Mouse (Mus musculus) c-Kit-positive CD71-positive TER-119-negative erythroid progenitor cells, embryonic 14.5 days (primary cell): ENCODE results near the gene Mrps33.

Source experiments
- DNase-seq: peaks from one replicate; pipeline ENCODE4 v3.0.0-alpha.2; 2013; ENCODE audit warnings: low read depth

Mrps33 gene

DNA sequence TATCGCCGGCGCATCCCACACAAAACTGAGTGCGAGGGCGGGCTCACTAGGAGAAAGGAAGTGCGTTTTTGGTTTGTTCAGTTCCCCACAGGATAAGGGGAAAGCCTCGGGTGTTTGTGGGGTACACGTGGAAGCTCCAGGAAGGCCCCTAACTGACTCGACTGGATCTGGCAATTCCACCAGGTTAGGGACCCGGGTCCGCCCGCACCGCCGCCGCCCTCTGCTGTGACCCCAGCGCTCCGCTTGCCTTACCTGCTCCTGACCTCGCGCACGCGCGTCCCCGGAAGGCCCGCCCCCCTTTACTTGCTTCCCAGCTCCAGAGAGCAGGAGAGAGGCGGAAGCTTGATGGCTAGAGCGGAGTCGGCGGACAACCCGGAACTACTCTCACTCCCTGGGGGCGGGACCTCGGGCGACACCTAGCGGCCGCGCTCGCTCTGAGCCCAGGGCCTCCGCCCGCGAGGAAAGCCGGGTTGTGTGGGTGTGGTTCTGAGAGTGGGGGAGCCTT, at the start of gene Mrps33:
Mrps33 (minus strand) TSS at position 377 of the 505 bp plus-strand sequence.
- peak; percentile 90 for DNase-seq

DNA sequence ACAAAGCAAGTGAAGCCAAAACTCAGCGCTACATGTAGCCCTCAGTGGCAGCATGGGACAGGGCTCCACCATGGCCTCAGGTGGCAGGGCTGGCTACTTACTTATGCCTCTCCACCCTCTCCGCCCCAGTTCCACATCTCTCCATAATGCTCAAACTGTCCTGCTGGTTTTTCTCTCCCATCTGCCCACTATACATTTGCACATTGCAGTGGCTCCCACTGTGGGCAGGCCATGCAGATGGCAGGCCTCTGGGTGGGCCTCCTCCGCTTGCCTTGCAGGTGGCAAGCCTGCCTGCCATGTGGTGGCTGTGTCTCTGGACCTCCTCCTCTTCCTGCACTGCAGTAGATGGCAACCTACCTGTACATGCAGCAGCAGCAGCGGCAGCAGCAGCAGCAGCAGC, 38.9 kb upstream of the Mrps33 start:
- no peak for DNase-seq

DNA sequence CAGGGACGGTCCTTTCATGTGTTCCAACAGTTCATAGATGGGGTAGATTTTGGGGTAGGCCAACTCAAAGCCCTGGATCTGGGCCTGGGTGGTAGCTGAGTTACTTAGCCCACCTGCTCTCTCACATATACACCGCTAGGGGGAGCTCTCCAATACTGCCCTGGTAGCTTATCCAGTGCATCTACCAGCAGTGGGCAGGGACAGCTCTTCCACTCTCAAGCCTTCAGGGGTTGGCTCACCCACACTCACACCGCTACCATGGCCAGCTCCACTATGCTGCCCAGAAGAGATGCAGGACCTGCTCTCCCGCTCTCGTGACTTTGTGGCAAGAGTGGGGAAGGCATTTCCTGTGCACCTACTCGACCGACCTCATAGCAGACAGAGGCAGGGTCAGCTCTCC, 38.0 kb upstream of the Mrps33 start:
- DNase-seq: no peak

DNA sequence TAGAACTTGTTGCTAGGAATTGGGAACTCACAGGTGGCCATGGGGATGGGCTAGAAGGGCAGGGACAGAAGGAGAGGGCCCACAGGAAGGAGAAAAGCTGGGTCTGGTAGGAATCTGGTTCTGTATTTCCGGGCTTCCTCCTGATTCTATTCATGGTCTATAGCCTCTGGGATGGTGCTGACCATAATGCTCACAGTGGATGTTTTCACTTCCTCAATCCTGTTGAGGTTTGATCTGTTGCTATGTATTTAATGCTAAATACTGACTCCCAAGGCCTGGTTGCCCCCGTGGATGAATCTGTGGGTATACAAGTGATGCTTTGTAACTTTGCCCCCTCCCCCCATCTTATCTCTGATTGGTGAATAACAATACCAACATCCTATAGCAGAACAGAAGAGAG, 36.8 kb upstream of the Mrps33 start:
- no peak for DNase-seq

DNA sequence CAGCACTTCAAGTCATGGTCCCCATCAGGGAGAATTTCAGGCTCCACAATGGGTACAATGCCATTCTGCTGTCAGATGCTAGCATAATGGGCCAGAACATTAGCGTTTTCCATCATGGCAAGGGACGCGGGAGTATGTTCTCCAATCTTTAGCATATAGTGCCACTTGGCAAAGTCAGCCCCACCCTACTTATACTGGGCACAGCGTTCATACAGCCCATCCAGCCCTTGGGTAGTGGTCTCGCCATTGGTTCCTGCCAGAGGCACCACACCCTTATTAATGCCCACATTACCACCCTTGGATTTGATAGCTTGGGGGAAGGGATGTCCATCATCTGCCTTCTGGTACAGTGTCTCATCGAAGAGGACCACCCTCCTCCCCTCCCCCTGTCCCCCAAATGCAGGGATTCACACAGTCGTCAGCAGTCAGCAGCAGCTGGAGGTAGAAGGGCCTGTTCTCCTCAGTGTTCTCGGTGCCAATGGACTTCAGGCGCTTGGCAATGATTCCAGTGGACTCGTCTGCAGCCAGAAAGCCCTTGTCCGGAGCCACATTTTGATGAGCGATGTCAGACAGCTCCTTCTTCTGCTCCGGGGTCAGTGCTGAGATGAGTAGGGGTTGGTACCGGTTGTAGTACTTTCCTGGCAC, 33.0 kb upstream of the Mrps33 start:
- DNase-seq: no peak

DNA sequence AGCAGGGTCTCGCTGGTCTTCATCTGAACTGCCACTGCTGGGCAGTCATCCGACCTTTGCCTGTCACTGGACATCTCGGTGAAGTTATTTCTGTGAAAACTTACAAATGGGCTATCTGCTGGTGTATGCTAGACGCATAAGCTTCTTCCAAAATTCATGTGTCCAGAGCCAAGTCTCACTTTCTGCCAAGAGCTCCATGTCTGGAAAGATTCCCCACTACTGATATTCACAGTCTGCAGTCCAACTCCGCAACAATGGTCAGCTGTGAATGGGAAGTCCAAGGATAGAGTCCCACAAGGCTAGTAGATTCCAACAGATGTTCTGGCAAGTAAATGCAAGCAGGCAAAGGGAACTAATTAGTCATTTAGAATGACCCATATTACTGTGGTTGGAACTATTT, 17.9 kb upstream of the Mrps33 start:
- no peak for DNase-seq

DNA sequence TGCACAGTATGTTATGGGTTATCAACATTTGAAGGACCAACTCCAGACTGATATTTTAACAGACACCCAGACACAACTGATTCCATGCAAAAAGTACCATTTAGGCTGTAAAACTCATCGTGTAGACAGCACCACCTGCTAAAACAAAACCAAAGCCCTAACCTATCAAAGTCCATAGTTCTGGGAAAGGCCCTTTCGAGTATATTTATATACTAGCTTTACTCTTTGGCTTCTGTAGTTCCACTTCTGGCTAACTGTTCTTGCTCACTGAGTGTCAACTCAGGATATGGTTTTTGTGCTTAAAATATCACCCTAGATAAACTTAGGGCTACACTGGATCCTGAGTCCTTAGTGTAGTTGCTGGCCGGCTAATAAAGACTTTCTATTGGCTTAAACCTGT, 10.5 kb upstream of the Mrps33 start:
- DNase-seq: no peak

DNA sequence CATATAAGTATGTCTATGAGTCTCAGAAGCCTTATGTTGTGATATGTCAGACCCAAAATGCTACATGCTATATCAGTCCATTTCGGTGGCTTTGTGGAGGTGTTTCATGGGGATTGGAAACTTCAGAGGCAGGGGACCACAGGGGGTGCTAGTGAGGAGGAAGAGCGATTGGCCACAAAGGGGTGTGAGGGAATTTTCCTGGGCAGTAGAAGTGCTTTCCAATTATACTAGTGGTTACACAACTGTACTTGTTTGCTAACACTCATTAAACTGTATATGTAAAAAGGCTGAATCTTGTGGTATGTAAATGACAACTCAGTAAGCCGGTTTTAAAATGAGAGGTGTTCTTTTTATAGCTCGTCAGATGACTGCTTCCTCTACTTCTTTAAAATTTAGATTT, 8.1 kb upstream of the Mrps33 start:
- no peak for DNase-seq

DNA sequence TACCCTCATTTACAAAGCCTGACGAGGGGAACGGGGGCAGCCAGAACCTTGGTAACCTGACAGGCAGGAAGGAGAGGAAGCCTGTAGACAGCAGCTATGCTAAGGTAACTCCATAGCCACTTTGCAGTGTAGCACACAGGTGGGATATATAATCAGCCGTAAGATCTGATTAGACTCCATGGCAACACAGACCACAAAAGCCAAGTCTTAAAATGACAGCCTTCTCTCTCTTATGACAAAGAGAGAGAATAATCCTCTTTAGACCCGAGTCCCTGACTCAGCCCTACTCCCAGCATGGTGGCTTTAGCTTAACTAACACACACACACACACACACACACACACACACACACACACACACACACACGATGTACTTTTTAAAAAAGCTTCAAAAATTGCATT, 2.3 kb downstream of the Mrps33 start:
- no peak for DNase-seq

DNA sequence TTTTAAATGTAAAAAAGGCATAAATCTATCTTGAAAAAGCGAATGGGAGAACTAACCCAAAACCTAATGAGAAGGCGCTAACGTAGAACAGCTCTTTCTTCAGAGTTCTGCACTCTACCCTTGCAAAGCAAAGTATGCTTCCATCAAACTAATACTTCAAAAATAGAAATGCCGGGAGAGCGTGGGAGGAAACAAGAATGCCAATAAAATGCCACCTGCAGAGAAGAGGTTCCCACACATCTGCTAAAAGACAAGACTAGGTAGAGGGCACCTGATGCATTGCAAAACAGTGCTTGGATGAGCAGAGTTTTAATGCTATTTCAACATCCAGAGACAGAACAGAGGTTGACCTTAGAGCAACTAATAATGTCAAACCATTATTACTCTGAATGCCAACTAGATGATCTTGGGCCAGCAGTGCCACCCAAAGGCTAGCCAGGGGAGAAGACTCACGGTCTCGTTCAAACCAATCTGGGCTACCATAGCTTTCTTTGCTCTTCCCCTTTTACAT, 3.7 kb downstream of the Mrps33 start:
- DNase-seq: no peak

DNA sequence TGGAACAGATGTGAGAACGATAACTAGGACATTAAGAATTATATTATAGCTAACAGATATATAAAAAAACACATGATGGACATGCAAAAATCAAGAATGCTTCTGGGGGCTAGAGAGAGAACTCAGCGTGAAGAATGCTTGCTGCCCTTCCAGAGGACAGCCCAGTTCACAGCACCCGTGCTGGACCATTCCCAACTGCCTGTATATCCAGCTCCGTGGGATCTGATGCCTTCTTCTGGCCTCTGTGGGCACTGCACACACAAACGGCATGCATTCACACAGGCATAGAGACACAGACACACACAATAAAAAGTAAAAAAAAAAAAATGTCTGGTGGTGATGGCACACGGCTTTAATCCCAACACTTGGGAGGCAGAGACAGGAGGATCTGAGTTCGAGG, 4.5 kb downstream of the Mrps33 start:
- no peak for DNase-seq

DNA sequence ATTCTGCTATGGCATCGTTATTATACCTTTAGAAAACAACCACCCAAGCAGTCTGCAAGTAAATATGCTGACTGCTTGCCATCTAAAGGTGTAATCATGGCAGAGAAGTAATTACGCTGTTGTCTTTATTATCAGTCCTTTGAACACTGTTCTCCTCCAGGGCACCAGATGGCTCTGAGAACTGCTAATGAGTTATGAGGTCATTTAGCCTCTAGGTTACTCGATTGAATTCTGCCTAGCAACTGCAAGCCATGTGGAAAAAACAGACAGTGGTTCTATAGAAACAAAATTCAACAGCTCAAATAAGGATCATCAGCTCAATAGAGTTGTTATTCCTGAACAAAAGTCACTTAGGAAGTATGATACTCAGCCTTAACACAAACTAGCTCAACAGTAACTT, 4.9 kb downstream of the Mrps33 start:
- DNase-seq: no peak

DNA sequence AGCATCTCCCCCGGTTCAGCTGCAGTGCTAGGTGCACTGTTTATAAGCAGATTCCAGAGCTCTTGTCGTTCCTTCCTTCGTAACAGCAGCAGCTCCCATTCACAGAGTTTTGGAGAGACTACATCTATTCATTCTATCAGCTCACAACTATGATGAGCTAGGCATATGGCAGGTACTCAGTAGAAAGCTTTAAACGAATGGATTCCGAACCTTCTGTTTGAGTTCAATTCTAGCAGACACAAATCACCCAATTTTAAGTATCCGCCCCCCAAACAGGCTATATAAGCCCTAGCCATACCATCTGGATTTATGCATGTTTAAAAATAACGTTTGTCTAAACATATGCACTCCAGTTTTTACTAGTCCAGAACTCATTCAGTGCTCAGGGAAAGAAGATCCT, 9.8 kb downstream of the Mrps33 start:
- no peak for DNase-seq

DNA sequence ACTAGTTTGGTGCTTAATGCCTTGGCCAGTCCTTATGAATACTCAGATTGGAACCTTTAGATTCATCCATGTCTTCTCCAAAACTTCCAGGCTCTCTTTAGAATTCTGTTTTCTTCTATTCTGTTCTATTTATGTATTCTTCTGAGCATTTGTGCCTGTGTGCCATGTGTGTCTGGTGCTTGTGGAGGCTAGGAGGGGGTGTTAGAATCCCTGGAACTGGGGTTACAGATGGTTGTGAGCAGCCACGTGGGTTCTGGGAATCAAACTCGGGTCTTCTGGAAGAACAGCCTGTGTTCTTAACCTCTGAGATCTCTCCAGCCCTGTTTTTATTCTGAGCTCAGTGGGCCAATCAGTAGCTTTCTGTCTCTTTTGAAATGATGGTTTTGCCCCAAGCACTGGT, 13.7 kb downstream of the Mrps33 start:
- no peak for DNase-seq

DNA sequence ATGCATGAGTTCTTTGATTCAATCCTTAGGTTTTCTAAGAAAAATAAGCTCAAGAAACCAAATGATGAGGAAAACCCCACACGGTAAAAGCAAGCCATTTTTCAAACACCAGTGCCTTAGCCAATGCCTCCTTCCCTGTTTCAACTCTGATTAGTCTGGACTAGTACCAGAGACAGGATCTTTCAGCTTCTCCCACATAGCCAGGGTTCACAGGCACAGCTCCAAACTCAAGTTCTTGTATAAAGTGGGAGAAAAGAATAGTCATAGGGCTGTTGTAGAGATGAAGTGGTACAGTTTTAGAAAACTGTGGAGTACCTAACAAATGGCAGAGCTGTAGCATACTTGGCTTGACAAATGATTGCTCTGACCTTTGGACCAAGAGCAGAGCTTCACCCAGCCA, 14.6 kb downstream of the Mrps33 start:
- DNase-seq: no peak

DNA sequence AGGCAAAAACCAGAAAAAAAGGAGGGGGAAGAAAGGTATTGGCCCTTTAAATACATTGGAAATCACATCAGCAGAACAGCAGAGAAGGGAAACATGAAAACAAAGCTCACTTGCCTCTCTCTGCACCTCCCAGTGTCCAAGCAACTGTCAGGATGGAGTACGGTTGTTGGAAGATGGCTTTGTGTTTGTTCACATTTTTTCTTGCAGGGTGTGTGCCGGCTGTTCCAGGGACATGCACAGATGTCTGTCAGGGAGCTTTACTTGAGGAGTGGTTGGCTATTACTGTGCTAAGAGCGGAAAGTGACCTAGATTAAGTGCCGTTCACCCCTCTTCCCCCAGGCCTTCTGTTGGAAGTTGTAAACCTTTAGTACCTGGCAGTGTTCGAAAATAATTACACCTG, 19.0 kb downstream of the Mrps33 start:
- no peak for DNase-seq

DNA sequence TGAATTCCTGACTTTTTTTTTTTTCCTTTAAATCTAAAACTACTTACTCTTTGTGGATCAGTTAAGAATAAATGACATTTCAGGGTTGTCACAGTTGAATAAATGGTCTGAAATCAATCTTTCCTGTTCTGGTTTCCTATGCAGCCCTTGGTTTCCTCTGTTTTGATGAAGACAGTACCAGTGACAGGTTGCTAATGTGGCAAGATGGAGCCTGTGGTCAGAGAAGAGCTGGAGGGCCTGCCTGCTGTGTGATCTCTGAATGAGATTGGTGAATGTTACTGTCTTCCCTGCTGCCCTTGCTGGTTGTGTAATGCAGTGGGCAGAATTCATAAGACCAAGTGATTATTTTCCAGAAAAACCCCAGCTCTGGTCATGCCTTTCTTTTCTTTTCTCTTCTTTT, 22.4 kb downstream of the Mrps33 start:
- no peak for DNase-seq

DNA sequence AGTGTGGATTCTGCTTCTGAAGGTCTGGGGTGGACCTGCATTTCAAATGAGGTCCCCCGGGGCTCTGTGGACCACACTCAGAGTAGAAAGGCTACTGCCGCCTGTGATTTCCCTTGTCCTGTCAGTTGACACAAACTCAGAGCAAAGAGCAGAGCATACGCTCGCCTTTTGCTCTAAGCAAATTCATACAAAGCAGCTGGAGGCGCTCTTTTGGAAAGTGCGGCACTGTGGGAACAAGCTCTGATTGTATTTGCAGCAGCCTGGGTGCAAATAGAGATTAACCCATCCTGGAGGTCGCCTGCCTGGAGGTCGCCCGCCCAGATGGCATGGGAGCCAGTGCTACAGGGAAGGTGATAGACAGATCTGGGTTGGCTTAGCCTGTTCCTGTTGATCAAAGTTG, 23.0 kb downstream of the Mrps33 start:
- no peak for DNase-seq

DNA sequence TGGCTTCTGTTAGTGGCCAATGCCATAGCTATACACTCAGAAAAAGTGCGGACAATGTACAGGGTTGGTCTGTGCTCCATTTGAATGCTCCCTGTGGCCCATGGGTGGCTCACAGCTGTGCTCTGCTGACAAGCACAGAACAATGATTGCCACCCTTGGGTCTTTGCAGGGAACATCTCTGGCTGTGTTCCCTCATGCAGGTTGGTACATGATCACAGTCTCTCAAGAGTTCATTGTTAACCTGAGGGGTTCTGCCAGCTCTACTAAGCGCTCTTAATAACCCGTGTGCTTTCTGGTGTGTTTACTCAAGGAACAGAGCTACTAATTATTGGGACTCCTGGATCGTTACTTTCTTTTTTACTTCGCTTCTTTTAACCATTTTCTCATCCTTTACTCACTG, 24.8 kb downstream of the Mrps33 start:
- DNase-seq: no peak

DNA sequence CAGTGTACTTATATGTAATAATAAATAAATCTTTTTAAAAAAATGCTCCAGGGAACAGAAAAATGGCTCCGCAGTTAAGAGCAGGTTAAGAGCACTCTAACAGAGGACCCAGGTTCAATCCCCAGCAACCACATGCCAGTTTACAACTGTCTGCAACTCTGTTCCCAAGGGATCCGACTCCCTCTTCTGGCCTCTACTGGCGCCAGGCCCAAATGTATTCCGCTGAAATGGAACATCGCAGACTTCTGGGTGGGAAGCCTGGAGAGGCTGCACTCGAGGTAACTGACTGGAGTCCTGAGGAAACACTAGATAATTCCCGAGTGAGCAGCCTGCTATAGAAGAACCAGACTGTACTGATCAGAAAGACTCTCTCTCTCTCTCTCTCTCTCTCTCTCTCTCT, 27.3 kb downstream of the Mrps33 start:
- DNase-seq: no peak

DNA sequence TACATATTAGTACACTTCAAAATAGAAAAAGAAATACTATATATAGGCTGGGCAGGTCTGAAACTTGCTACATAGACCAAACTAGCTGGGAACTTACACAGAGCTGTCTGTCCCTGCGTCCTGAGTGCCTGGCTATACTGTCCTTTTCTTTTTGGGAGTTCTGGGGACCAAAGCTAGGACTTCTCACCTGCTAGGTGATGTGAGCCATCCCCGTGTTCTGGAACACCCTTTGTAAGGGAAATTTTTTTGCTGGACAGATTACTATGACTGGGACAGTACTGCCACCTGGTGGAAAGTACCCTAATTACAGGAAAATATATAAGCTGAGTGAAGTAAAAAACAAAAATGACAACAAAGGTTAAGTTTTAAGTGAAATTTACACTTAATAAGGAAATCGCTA, 28.2 kb downstream of the Mrps33 start:
- DNase-seq: peak; percentile 47

DNA sequence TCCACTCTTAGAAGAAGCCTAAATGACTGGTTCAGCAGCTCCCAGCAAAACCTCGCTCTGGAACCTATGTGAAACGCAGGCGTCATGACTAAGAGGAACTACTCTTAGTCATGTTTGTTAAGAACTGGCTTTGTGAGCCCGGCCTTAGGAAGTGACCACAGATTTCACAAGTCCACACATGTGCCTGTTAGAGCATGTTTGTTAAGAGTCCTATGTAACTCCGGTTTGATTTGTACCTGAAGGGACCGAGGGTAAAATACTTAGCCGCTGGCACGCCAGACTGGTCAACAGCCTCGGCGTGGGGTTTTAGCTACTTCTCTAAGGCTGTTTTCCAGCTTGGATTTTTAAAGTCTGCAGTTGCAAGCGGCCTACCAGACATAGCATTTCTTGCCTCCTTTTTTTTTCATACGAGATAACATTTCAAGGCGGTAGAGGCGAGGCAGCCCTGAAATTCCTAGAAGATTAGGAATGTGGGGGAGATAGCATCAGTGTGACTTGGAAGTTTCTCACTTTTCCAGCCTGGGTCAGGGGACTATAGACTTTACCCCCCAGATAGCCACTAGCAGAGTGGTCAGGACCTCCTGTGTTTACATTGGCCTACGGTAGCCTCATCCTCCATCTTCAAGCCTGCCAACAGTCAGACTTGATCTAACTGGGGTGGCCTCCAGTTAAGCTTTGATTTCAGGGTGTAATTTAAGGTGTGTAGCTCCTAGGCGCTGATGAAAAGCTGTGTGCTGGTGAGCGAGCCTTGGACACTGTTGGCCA, 28.8 kb downstream of the Mrps33 start:
- DNase-seq: no peak

DNA sequence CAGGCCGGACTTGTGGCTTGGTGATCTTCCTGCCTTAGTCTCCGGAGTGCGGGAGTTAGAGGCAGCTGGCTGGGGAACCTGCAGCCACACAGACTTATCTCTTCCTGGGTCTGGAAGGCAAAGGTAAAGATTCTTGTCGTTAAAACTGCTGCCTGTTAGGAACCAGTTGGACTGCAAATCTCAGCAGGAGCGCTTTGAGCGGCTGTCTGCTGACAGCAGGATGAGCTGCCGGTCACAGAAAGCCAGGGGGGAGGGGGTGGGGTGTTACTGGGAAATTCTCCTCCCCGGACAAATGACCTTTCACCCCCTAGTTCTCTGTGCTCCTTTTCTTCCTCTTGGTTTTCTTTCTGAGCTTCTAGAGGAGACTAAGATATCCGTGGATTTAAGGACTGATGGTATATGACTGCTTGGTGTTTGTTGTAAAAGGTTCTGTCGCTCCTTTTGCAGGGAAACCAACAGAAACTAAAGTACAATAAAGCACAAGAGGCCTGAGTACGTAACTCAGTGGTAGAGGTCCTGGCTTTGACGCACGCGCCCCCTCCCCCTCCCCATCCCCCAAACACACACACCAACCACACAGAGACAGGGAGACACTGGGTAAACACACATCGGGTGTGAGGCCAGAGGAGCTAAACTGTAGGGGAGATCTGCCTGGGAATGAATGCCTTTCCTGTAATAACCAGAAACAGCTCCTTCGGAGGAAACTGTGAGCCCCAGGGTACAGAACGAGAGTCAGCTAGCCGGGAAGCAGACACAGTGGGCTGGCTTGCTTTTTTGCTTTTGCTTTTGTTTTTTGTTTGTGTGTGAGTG, 29.7 kb downstream of the Mrps33 start:
- DNase-seq: no peak
